Mouse (Mus musculus) intestine, embryonic 14.5 days (tissue): Measurements from ENCODE around the gene Dhx33. TPM values are rescaled to one million over a fixed set of nuclear protein-coding genes. Genes with fewer than 3 reads are reported as not detected.

ENCODE experiments used
- ATAC-seq: fragments of 200-750 bp; cut with Nextera tagmentation; replicated peaks from 2 replicates; pipeline ENCODE4 v1.8.0; 2017; ENCODE audit warnings: low read depth, moderate number of reproducible peaks, moderate TSS enrichment, moderate library complexity; ENCODE audit not compliant: low FRiP score, low TSS enrichment
- DNase-seq: peaks from one replicate; pipeline ENCODE4 v3.0.0-alpha.2; 2018; ENCODE audit warnings: low spot score
- H3K27ac ChIP-seq: fragments of 300-500 bp; sonication (generic); 2 replicates; pipeline ENCODE4 v1.5.1; 2014; ENCODE audit warnings: low read depth, mild to moderate bottlenecking, control low read depth
- H3K27me3 ChIP-seq: fragments of 300-500 bp; sonication (generic); replicated peaks from 2 replicates; pipeline ENCODE4 v1.6.1; 2014; ENCODE audit warnings: low read length, control low read depth; ENCODE audit not compliant: control insufficient read depth, insufficient read depth
- H3K36me3 ChIP-seq: fragments of 300-500 bp; sonication (generic); 2 replicates; pipeline ENCODE4 v1.6.1; 2014; ENCODE audit warnings: low read length, control low read depth; ENCODE audit not compliant: control insufficient read depth, insufficient read depth
- H3K4me1 ChIP-seq: fragments of 300-500 bp; sonication (generic); replicated peaks from 2 replicates; pipeline ENCODE4 v1.6.1; 2014; ENCODE audit warnings: low read length, control low read depth, mixed read lengths; ENCODE audit not compliant: control insufficient read depth, insufficient read depth
- H3K4me2 ChIP-seq: fragments of 300-500 bp; sonication (generic); 2 replicates; pipeline ENCODE4 v1.6.1; 2014; ENCODE audit warnings: low read length
- H3K4me3 ChIP-seq: fragments of 300-500 bp; sonication (generic); 2 replicates; pipeline ENCODE4 v1.5.1; 2014; ENCODE audit warnings: low read depth, low read length, control low read depth, mixed read lengths
- H3K9ac ChIP-seq: fragments of 300-500 bp; sonication (generic); 2 replicates; pipeline ENCODE4 v1.6.1; 2014; ENCODE audit warnings: mild to moderate bottlenecking, low read length
- H3K9me3 ChIP-seq: fragments of 300-500 bp; sonication (generic); 2 replicates; pipeline ENCODE4 v1.6.1; 2016; ENCODE audit warnings: low read length, control low read depth; ENCODE audit not compliant: control insufficient read depth
- WGBS: fragments of 180-500 bp; shearing (Covaris S2); extraction: QIAGEN DNeasy Blood & Tissue Kit; methylation state at CpG from one replicate; pipeline ENCODE4 v1.1.7; 2014; 5-methylcytosine and 5-hydroxymethylcytosine counted together
- polyA plus RNA-seq: library from polyadenylated mRNA; unstranded; fragments of >200 nt; fragmentation: Nextera tagmentation; extraction: Ambion mirVana; gene quantifications from 2 replicates; pipeline ENCODE4 v1.2.1, GENCODE M21; 2014

Gene Dhx33
- polyA plus RNA-seq, 1 experiment from 2014 or later = 23.0 TPM

DNA sequence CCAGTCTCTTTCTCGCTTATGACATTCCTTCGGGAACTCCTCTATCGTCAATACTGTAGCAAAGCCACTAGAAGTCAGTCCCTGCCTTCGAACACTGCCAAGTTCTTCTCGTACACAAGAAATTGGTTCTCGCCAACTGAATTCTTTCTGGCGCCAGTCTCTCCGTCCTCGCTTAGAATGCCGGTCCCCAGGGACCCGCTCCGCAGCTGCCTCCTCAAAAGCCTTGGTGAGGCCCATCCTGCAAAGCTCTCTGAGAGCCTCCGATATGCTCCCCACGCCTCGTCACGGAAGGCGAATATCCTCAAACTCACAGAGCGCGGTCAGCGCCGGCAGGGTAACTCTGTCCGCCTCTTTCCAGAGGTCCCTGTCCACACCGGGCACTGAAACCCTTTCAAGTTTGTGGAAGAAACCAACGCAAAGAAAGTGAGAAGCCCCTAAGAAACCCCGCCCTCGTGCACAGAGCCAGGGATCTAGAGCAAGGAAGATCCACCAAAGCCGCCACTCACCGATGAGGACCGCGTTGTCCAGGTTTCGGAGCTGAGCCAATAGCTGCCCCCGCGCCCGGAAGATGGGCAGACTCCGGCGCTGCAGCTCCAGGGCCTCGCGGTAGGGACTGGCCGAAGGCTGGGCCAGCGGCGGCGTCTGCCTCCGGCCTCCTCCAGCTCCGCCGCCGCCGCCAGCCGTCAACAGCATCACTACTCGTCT is 474 bp downstream of the Dhx33 start:
- H3K36me3 ChIP-seq = peaks cover 36% of the 10 kb centered on the region
- H3K4me1 ChIP-seq = peaks cover 12% of the 10 kb centered on the region
- ATAC-seq (peak; percentile 84), DNase-seq (no peak)
- H3K27me3 ChIP-seq = no peaks in the 10 kb centered on the region
- H3K4me3 ChIP-seq = peak overlapping the region; percentile 92
- H3K9ac ChIP-seq = peak overlapping the region; percentile 65
- H3K27ac ChIP-seq = peak overlapping the region; percentile 59
- no peaks in the 10 kb centered on the region for H3K9me3 ChIP-seq
- peak overlapping the region; percentile 93 for H3K4me2 ChIP-seq
- WGBS = under 1% methylated on average over 49 of the region's 49 CpGs

- Histone ChIP-seq H3K27me3 (no peaks in the 10 kb centered on the region), H3K9me3 (no peaks in the 10 kb centered on the region)
- WGBS = 93% methylated on average over 4 of the region's 4 CpGs
Measured at GRCm38 (mm10) chr11:71001167-71001566, 3.1 kb downstream of the Dhx33 start.

DNA sequence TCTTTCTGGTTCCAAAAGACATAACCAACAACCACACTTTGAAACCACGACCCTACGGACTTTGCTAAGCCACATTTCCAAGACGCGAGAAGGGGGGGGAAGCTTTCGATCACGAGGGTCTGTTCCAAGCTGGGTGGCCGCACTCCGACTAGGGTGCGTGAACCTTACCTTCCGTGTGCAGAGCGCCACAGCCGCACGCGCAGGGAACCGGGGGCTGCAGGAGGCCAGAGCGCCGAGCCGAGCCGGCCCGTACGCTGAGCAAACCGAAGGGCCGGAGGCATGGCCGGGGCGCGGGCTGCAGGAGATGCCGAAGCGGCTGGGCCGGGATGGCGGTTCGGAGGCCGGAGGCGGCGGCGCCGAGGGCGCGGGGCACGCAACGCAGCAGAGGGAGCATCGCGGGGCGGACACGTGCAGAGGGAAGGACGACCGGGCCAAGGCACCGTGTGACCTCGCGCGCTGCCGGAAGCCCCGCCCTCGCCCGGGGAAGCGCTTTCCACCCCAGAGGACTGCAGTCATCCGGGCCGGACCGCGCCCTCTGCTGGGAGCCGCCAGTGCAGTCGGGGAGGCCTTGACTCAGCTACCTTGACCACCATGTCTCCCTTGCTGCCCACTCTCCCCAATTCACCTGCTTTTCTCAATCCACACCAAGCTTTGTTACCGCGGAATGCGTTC is 21.5 kb downstream of the Dhx33 start, which contains the start of gene C1qbp:
TSS of gene C1qbp (minus strand) at position 470 of the 672 bp plus-strand sequence.
- Histone ChIP-seq H3K4me2 (peak within 1 kb of the TSS; percentile 92), H3K4me3 (peak within 1 kb of the TSS; percentile 99), H3K27ac (peak within 1 kb of the TSS; percentile 30; the same call in 1 of the 2 replicates), H3K27me3 (no peaks in the 10 kb centered on the region), H3K36me3 (peaks cover 65% of the 10 kb centered on the region), H3K9ac (peak within 1 kb of the TSS; percentile 93), H3K9me3 (no peaks in the 10 kb centered on the region), H3K4me1 (peaks cover 6% of the 10 kb centered on the region)
- peak; percentile 94 for ATAC-seq
- peak; percentile 97 for DNase-seq
- WGBS = under 1% methylated on average over 63 of the region's 64 CpGs

More at GRCm38 (mm10) chr11:71001167-71001566, 3.1 kb downstream of the Dhx33 start:
- no peak for ATAC-seq
- peaks cover 12% of the 10 kb centered on the region for H3K4me1 ChIP-seq
- peaks cover 48% of the 10 kb centered on the region for H3K36me3 ChIP-seq
- H3K4me3 ChIP-seq = no peak overlapping the region
- H3K9ac ChIP-seq = no peak overlapping the region
- no peak for DNase-seq
- H3K27ac ChIP-seq = no peak overlapping the region
- H3K4me2 ChIP-seq = no peak overlapping the region

GRCm38 (mm10) chr11:70982030-70982429 is 22.2 kb downstream of the Dhx33 start:
- H3K27ac ChIP-seq = no peak overlapping the region
- peak overlapping the region; percentile 99 for H3K4me3 ChIP-seq
- peak overlapping the region; percentile 93 for H3K9ac ChIP-seq
- peak overlapping the region; percentile 92 for H3K4me2 ChIP-seq
- H3K36me3 ChIP-seq = peaks cover 66% of the 10 kb centered on the region
- 9% methylated on average over 12 of the region's 12 CpGs for WGBS
- H3K27me3 ChIP-seq = no peaks in the 10 kb centered on the region
- no peak for ATAC-seq
- no peaks in the 10 kb centered on the region for H3K9me3 ChIP-seq
- DNase-seq = no peak
- H3K4me1 ChIP-seq = peaks cover 6% of the 10 kb centered on the region

- DNase-seq = no peak
- Histone ChIP-seq H3K27ac (no peak overlapping the region), H3K9me3 (no peaks in the 10 kb centered on the region), H3K9ac (no peak overlapping the region), H3K4me2 (peak overlapping the region; percentile 92; the same call in 1 of the 2 replicates), H3K36me3 (peaks cover 66% of the 10 kb centered on the region), H3K4me1 (peaks cover 6% of the 10 kb centered on the region), H3K27me3 (no peaks in the 10 kb centered on the region), H3K4me3 (no peak overlapping the region; the same call in 1 of the 2 replicates)
- WGBS = 93% methylated on average over 14 of the region's 14 CpGs
- no peak for ATAC-seq
Measured at GRCm38 (mm10) chr11:70980751-70981510, 23.3 kb downstream of the Dhx33 start.

DNA sequence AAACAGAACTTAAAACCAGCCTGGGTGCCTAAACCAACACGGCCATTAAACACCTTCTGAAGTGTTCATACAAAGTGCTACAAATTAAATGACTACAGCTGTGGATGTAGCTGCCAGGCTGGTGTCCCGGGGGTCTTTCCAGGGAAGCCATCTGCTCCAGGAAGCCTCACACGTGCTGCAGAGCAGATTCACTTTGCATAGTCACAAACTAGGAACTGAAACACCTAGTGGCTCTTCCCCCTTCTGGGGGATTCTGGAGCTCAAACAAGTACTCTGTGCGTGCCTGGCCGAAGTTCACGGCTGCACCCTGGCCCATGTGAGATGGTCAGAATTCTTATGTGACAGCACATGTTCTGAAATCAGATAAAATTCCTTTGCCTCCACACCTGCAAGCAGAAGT is 24.0 kb downstream of the Dhx33 start:
- no peak overlapping the region for H3K4me3 ChIP-seq
- no peaks in the 10 kb centered on the region for H3K9me3 ChIP-seq
- H3K27ac ChIP-seq = no peak overlapping the region
- H3K4me1 ChIP-seq = peaks cover 6% of the 10 kb centered on the region
- no peaks in the 10 kb centered on the region for H3K27me3 ChIP-seq
- DNase-seq (no peak), ATAC-seq (no peak)
- no peak overlapping the region for H3K4me2 ChIP-seq
- peaks cover 66% of the 10 kb centered on the region for H3K36me3 ChIP-seq
- 89% methylated on average over 6 of the region's 6 CpGs for WGBS
- no peak overlapping the region for H3K9ac ChIP-seq

DNA sequence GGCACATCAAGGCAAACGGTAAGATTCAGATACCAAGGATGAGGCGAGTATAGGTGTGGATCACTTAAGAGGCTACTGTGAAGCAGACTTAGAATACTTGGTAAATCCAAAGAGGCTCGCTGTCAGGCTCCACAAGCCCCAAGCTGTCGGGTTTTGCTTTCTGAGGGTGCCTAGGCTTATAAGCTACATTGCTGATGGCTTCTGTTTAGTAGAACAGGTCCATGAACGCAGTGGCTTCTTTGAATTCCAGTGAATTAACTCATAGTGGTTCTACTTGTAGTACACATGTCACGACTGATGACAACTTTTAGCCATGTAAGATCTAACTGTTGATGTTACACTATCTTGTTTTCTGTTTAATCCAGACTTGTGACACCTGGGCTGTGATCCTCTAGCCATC is 26.9 kb downstream of the Dhx33 start:
- Histone ChIP-seq H3K9ac (no peak overlapping the region), H3K4me2 (no peak overlapping the region), H3K36me3 (peaks cover 87% of the 10 kb centered on the region), H3K27ac (no peak overlapping the region), H3K4me1 (peaks cover 6% of the 10 kb centered on the region), H3K27me3 (no peaks in the 10 kb centered on the region), H3K4me3 (no peak overlapping the region), H3K9me3 (no peaks in the 10 kb centered on the region)
- DNase-seq (no peak), ATAC-seq (no peak)
- 81% methylated on average over 6 of the region's 6 CpGs for WGBS

GRCm38 (mm10) chr11:70975193-70975592 is 29.0 kb downstream of the Dhx33 start:
- H3K4me1 ChIP-seq = no peaks in the 10 kb centered on the region
- H3K9me3 ChIP-seq = no peaks in the 10 kb centered on the region
- DNase-seq = no peak
- no peaks in the 10 kb centered on the region for H3K27me3 ChIP-seq
- 71% methylated on average over 2 of the region's 2 CpGs for WGBS
- H3K27ac ChIP-seq = no peak overlapping the region
- no peak for ATAC-seq
- H3K36me3 ChIP-seq = peaks cover 82% of the 10 kb centered on the region
- H3K4me3 ChIP-seq = no peak overlapping the region
- H3K9ac ChIP-seq = no peak overlapping the region
- no peak overlapping the region for H3K4me2 ChIP-seq
